Mouse (Mus musculus): ENCODE measurements around the gene Kctd20.

- no peak for TF ChIP-seq POLR2A (IDR thresholded peaks at IDR 0.05; ENCODE audit: borderline replicate concordance, low read depth, low read length)
- TF ChIP-seq CTCF (IDR thresholded peaks at IDR 0.05; ENCODE audit: low read depth, low read length) = no peak
These were observed 41.6 kb upstream of the Kctd20 start for GRCm38 (mm10) chr17:28910139-28910538.

Measured in bone marrow macrophage, adult 2 months (primary cell).